9 mouse cellular contexts compared by ENCODE assay signal in the genomic region with DNA sequence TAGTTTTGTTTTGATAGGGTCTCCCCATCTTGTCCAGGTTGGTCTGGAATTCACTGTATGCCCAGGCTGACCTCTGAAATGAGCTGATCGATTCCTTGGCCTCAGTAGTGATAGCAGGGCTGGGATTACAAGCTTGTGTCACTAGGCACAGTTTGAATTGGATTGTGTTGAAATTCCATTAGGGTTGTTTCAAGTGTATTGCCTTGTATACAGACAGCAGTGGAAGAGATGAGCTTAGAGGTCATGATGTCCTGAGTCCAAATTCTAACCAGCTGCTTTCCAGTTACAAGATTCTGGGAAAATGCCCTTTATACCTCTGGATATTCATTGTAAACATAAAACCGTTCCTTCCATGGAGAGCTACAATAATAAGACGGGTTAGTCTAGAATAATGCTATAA. TPM values are rescaled to one million over a fixed set of nuclear protein-coding genes. Genes with fewer than 3 reads are reported as not detected.
A peak's percentile ranks its signal among the peaks of the same experiment; 100 is the strongest.
DNase-seq lines count a peak whose midpoint lies in the region; ATAC-seq and TF ChIP-seq lines count a peak whose summit lies in the region.
"Had no signal": no experiment of that assay in that cellular context is flagged by ENCODE, and none has a peak within 500 bp of the region (broad histone marks: within the 10 kb centered on the region; RNA-seq: fewer than 3 reads in every experiment).

No protein-coding gene starts in this region.

- no peak for TF ChIP-seq EP300 in heart, postnatal 0 days (IDR thresholded peaks at IDR 0.05; ENCODE audit: low read depth)

- DNase-seq in heart, postnatal 0 days (ENCODE audit: low spot score) = no peak
- no peak for DNase-seq in heart, adult 8-10 months (ENCODE audit: low spot score)
- DNase-seq in hindbrain, embryonic 14.5 days (ENCODE audit: low spot score) = no peak
- DNase-seq in cerebellum, postnatal 36 days = no peak
- DNase-seq in cerebellum, postnatal 25 days = no peak
- no peak for DNase-seq in Muller cell, postnatal 12 days (ENCODE audit: inconsistent ontology term)

- 13% methylated on average over 3 of the region's 3 CpGs for WGBS in heart, postnatal 0 days
- WGBS in hindbrain, embryonic 14.5 days = 15% methylated on average over 3 of the region's 3 CpGs
- 18% methylated on average over 3 of the region's 3 CpGs for WGBS in midbrain, embryonic 12.5 days

- H3K4me2 ChIP-seq in heart, postnatal 0 days (ENCODE audit: low read depth, low read length) = peak overlapping the region; percentile 88
- H3K4me2 ChIP-seq in hindbrain, embryonic 14.5 days (replicated peaks) = peak overlapping the region; percentile 70
- H3K4me2 ChIP-seq in midbrain, embryonic 12.5 days (replicated peaks) = peak overlapping the region; percentile 69

- TF ChIP-seq POLR2A in bone marrow macrophage, adult 2 months (IDR thresholded peaks at IDR 0.05; ENCODE audit: borderline replicate concordance, low read depth, low read length) = no peak

- ATAC-seq in heart, postnatal 0 days (ENCODE audit: insufficient read depth, low read depth) = no peak
- ATAC-seq in hindbrain, embryonic 14.5 days (ENCODE audit: low FRiP score) = no peak
- ATAC-seq in midbrain, embryonic 12.5 days (ENCODE audit: low FRiP score, low read depth) = no peak

- H3K36me3 ChIP-seq in heart, postnatal 0 days (replicated peaks; ENCODE audit: control insufficient read depth, insufficient read depth, low read length) = no peaks in the 10 kb centered on the region
- H3K36me3 ChIP-seq in hindbrain, embryonic 14.5 days (replicated peaks; ENCODE audit: control insufficient read depth, insufficient read depth) = 0 out of 2 replicates have a peak, but pooled peaks cover 3% of the 10 kb centered on the region
- peaks cover 4% of the 10 kb centered on the region for H3K36me3 ChIP-seq in midbrain, embryonic 12.5 days

- H3K9me3 ChIP-seq in heart, postnatal 0 days (replicated peaks; ENCODE audit: control insufficient read depth, low read length) = no peaks in the 10 kb centered on the region
- no peaks in the 10 kb centered on the region for H3K9me3 ChIP-seq in hindbrain, embryonic 14.5 days (ENCODE audit: control insufficient read depth, low read length)
- no peaks in the 10 kb centered on the region for H3K9me3 ChIP-seq in midbrain, embryonic 12.5 days

- peak overlapping the region; percentile 86 for H3K4me3 ChIP-seq in heart, postnatal 0 days (ENCODE audit: low read depth, low read length)
- H3K4me3 ChIP-seq in bone marrow macrophage, adult 2 months (ENCODE audit: insufficient read depth, low read length) = peak overlapping the region; percentile 94
- peak overlapping the region; percentile 58 for H3K4me3 ChIP-seq in hindbrain, embryonic 14.5 days (replicated peaks; ENCODE audit: low read length)
- H3K4me3 ChIP-seq in midbrain, embryonic 12.5 days = peak overlapping the region; percentile 70

- peak overlapping the region; percentile 65 for H3K9ac ChIP-seq in heart, postnatal 0 days (replicated peaks; ENCODE audit: low read depth, low read length)
- H3K9ac ChIP-seq in hindbrain, embryonic 14.5 days = peak overlapping the region; percentile 82
- H3K9ac ChIP-seq in midbrain, embryonic 12.5 days (replicated peaks) = peak overlapping the region; percentile 76

- no peak for TF ChIP-seq CTCF in heart, postnatal 0 days (IDR thresholded peaks at IDR 0.05; ENCODE audit: low read depth)
- no peak for TF ChIP-seq CTCF in bone marrow macrophage, adult 2 months (IDR thresholded peaks at IDR 0.05; ENCODE audit: low read depth, low read length)

- peaks cover 15% of the 10 kb centered on the region for H3K4me1 ChIP-seq in heart, postnatal 0 days (ENCODE audit: control insufficient read depth, insufficient read depth)
- peaks cover 35% of the 10 kb centered on the region for H3K4me1 ChIP-seq in bone marrow macrophage, adult 2 months (ENCODE audit: control insufficient read depth, insufficient read depth, low read length)
- peaks cover 22% of the 10 kb centered on the region for H3K4me1 ChIP-seq in hindbrain, embryonic 14.5 days (replicated peaks; ENCODE audit: control insufficient read depth, insufficient read depth, low read length)
- H3K4me1 ChIP-seq in midbrain, embryonic 12.5 days = peaks cover 23% of the 10 kb centered on the region

- no peaks in the 10 kb centered on the region for H3K27me3 ChIP-seq in heart, postnatal 0 days (ENCODE audit: control insufficient read depth, insufficient read depth, low read length)
- no peaks in the 10 kb centered on the region for H3K27me3 ChIP-seq in hindbrain, embryonic 14.5 days (ENCODE audit: control insufficient read depth, insufficient read depth, low read length)
- no peaks in the 10 kb centered on the region; the same call in none of the 2 replicates for H3K27me3 ChIP-seq in midbrain, embryonic 12.5 days

- 0 out of 2 replicates have a peak overlapping the region, but pooled peaks have one; percentile 67 for H3K27ac ChIP-seq in heart, postnatal 0 days (ENCODE audit: low read depth)
- H3K27ac ChIP-seq in bone marrow macrophage, adult 2 months (ENCODE audit: insufficient read depth, low read depth, low read length) = no peak overlapping the region
- peak overlapping the region; percentile 83 for H3K27ac ChIP-seq in hindbrain, embryonic 14.5 days
- H3K27ac ChIP-seq in midbrain, embryonic 12.5 days (replicated peaks) = peak overlapping the region; percentile 80; the same call in 1 of the 2 replicates

RNA-seq across cellular contexts. Expression of a gene that starts 0.9 kb away (rescaled TPM):
- total RNA-seq in heart, postnatal 0 days (2014; rRNA removed; ENCODE audit: low replicate concordance) = 52.2 and 91.8 TPM in 2 replicates
- 18.7 and 18.9 TPM in 2 replicates for polyA plus RNA-seq in heart, postnatal 0 days (2015; fragmentation: Nextera tagmentation; extraction: Ambion mirVana)
- total RNA-seq in heart, adult 8-10 months (2022) = 10 to 100 TPM; 13.0 to 14.9 (median 14.1) TPM
- 3.6 and 7.8 TPM in 2 replicates for polyA plus RNA-seq in bone marrow macrophage, adult 2 months (2012; ENCODE audit: insufficient read depth, insufficient read length, missing spikeins)
- polyA plus RNA-seq in hindbrain, embryonic 14.5 days (2014; fragmentation: Nextera tagmentation; extraction: Ambion mirVana) = 32.9 and 34.1 TPM in 2 replicates
- 60.1 and 63.4 TPM in 2 replicates for polyA plus RNA-seq in midbrain, embryonic 12.5 days (2016; fragmentation: Nextera tagmentation; extraction: Ambion mirVana)

RNA-seq across cellular contexts. Expression of a gene that starts 55.3 kb away (rescaled TPM):
- 0.39 TPM in 1 of 2 replicates, not detected in the other for total RNA-seq in heart, postnatal 0 days (2014; rRNA removed; ENCODE audit: low replicate concordance)
- 0.18 and 0.22 TPM in 2 replicates for polyA plus RNA-seq in heart, postnatal 0 days (2015; fragmentation: Nextera tagmentation; extraction: Ambion mirVana)
- total RNA-seq in heart, adult 8-10 months (2022) = under 1 TPM in 3 of 4 experiments, not detected in 1; 0.17 to 0.25 (median 0.22) TPM
- not detected in 2 replicates for polyA plus RNA-seq in bone marrow macrophage, adult 2 months (2012; ENCODE audit: insufficient read depth, insufficient read length, missing spikeins)
- 0.10 TPM in 1 of 2 replicates, not detected in the other for polyA plus RNA-seq in hindbrain, embryonic 14.5 days (2014; fragmentation: Nextera tagmentation; extraction: Ambion mirVana)
- polyA plus RNA-seq in midbrain, embryonic 12.5 days (2016; fragmentation: Nextera tagmentation; extraction: Ambion mirVana) = 0.12 and 0.24 TPM in 2 replicates
- polyA plus RNA-seq: small intestine, adult 2 months had no signal

RNA-seq across cellular contexts. Expression of a gene that starts 60.0 kb away (rescaled TPM):
- 28.8 and 31.9 TPM in 2 replicates for total RNA-seq in heart, postnatal 0 days (2014; rRNA removed; ENCODE audit: low replicate concordance)
- 19.9 and 20.5 TPM in 2 replicates for polyA plus RNA-seq in heart, postnatal 0 days (2015; fragmentation: Nextera tagmentation; extraction: Ambion mirVana)
- 10 to 100 TPM; 25.2 to 27.8 (median 26.0) TPM for total RNA-seq in heart, adult 8-10 months (2022)
- 46.5 and 52.1 TPM in 2 replicates for polyA plus RNA-seq in bone marrow macrophage, adult 2 months (2012; ENCODE audit: insufficient read depth, insufficient read length, missing spikeins)
- 35.9 and 37.1 TPM in 2 replicates for polyA plus RNA-seq in hindbrain, embryonic 14.5 days (2014; fragmentation: Nextera tagmentation; extraction: Ambion mirVana)
- 64.1 and 66.2 TPM in 2 replicates for polyA plus RNA-seq in midbrain, embryonic 12.5 days (2016; fragmentation: Nextera tagmentation; extraction: Ambion mirVana)
